ENCODE assay signal across 8 mouse cellular contexts in the genomic region with DNA sequence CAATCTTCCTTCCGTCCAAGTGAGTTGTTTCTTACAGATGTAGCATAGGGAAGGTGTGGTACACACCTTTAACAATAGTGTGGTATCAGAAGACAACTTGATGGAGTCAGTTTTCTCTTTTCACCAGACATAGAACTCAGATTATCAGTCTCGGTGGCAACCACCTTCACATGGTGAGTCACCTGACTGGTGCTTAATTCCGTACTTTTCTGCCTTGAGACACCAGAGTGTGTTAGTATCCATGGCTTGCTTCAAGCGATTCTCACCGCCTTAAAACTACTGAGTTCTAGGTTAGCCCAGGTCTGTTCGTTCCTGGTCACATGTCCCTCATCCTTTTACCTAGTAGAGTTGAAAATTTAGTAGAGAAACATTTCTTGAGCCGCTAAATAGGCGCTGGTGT. TPM values are rescaled to one million over a fixed set of nuclear protein-coding genes. Genes with fewer than 3 reads are reported as not detected.
DNase-seq lines count a peak whose midpoint lies in the region; ATAC-seq lines count a peak whose summit lies in the region.

No protein-coding gene starts in this region.

- H3K27ac ChIP-seq in liver, embryonic 12.5 days, result 0 out of 2 replicates have a peak overlapping the region, but pooled peaks have one; percentile 12

- peaks cover 45% of the 10 kb centered on the region for H3K4me1 ChIP-seq in erythroblast, embryonic 14.5 days (ENCODE audit: control insufficient read depth)
- peaks cover 33% of the 10 kb centered on the region for H3K4me1 ChIP-seq in liver, embryonic 12.5 days

- WGBS in liver, embryonic 12.5 days (ENCODE audit: insufficient replicate concordance), result 11% methylated on average over 8 of the region's 8 CpGs

- H3K4me2 ChIP-seq in liver, embryonic 12.5 days, result peak overlapping the region; percentile 80

- H3K36me3 ChIP-seq in erythroblast, embryonic 14.5 days (ENCODE audit: control insufficient read depth), result peaks cover 30% of the 10 kb centered on the region
- H3K36me3 ChIP-seq in liver, embryonic 12.5 days, result peaks cover 26% of the 10 kb centered on the region

- H3K9ac ChIP-seq in liver, embryonic 12.5 days, result peak overlapping the region; percentile 84

- H3K9me3 ChIP-seq in erythroblast, embryonic 14.5 days (ENCODE audit: control insufficient read depth, low read length), result no peaks in the 10 kb centered on the region
- no peaks in the 10 kb centered on the region for H3K9me3 ChIP-seq in liver, embryonic 12.5 days (replicated peaks)

- H3K4me3 ChIP-seq in erythroblast, embryonic 14.5 days (replicated peaks), result peak overlapping the region; percentile 94
- H3K4me3 ChIP-seq in liver, embryonic 12.5 days, result peak overlapping the region; percentile 83

- H3K27me3 ChIP-seq in erythroblast, embryonic 14.5 days (ENCODE audit: control insufficient read depth), result peaks cover 7% of the 10 kb centered on the region
- H3K27me3 ChIP-seq in liver, embryonic 12.5 days (replicated peaks), result no peaks in the 10 kb centered on the region

- peak; percentile 53 for DNase-seq in 3T3-L1 (ENCODE audit: low read depth, low spot score)
- DNase-seq in adrenal gland, adult (ENCODE audit: inconsistent age in 2 of 2, low spot score in 1 of 2), result no peak
- no peak for DNase-seq in layer of hippocampus, adult 9-11 months
- DNase-seq in ovary, postnatal 14 days (ENCODE audit: low spot score), result no peak

- ATAC-seq in erythroblast, adult 5-6 weeks (replicated peaks; ENCODE audit: low FRiP score, poor library complexity, severe bottlenecking), result no peak
- 0 out of 2 replicates have a peak, but pooled peaks have one; percentile 4 for ATAC-seq in erythroid progenitor cell, adult 5-6 weeks (replicated peaks; ENCODE audit: low FRiP score, poor library complexity, severe bottlenecking)
- peak; percentile 26; the same call in 1 of the 2 replicates for ATAC-seq in liver, embryonic 12.5 days

RNA-seq across cellular contexts. Expression of a gene that starts 0.4 kb away (rescaled TPM):
- 0.75 and 0.89 TPM in 2 replicates for polyA plus RNA-seq in erythroblast, embryonic 14.5 days (2012)
- 0.96 and 1.3 TPM in 2 replicates for total RNA-seq in erythroblast, adult 5-6 weeks (2015; ENCODE audit: low replicate concordance)
- total RNA-seq in erythroblast, adult 5-6 weeks (2017; ENCODE audit: low replicate concordance), result 1.6 and 3.6 TPM in 2 replicates
- total RNA-seq in erythroid progenitor cell, adult 5-6 weeks (2015; ENCODE audit: low replicate concordance), result 5.9 and 10.5 TPM in 2 replicates
- total RNA-seq in erythroid progenitor cell, adult 5-6 weeks (2017; ENCODE audit: low replicate concordance), result 5.5 and 11.9 TPM in 2 replicates
- polyA plus RNA-seq in liver, embryonic 12.5 days (2016; fragmentation: Nextera tagmentation; extraction: Ambion mirVana), result 16.6 and 17.6 TPM in 2 replicates

RNA-seq across cellular contexts. Expression of a gene that starts 8.8 kb away (rescaled TPM):
- 4.3 and 5.3 TPM in 2 replicates for polyA plus RNA-seq in erythroblast, embryonic 14.5 days (2012)
- total RNA-seq in erythroblast, adult 5-6 weeks (2015; ENCODE audit: low replicate concordance), result 7.1 and 9.8 TPM in 2 replicates
- 17.4 and 22.3 TPM in 2 replicates for total RNA-seq in erythroblast, adult 5-6 weeks (2017; ENCODE audit: low replicate concordance)
- 14.7 and 18.0 TPM in 2 replicates for total RNA-seq in erythroid progenitor cell, adult 5-6 weeks (2015; ENCODE audit: low replicate concordance)
- total RNA-seq in erythroid progenitor cell, adult 5-6 weeks (2017; ENCODE audit: low replicate concordance), result 13.7 and 18.1 TPM in 2 replicates
- 93.7 and 95.9 TPM in 2 replicates for polyA plus RNA-seq in liver, embryonic 12.5 days (2016; fragmentation: Nextera tagmentation; extraction: Ambion mirVana)

RNA-seq across cellular contexts. Expression of a gene that starts 29.5 kb away (rescaled TPM):
- polyA plus RNA-seq in erythroblast, embryonic 14.5 days (2012), result not detected in 2 replicates
- not detected in 2 replicates for total RNA-seq in erythroblast, adult 5-6 weeks (2015; ENCODE audit: low replicate concordance)
- total RNA-seq in erythroblast, adult 5-6 weeks (2017; ENCODE audit: low replicate concordance), result not detected in 2 replicates
- not detected in 2 replicates for total RNA-seq in erythroid progenitor cell, adult 5-6 weeks (2015; ENCODE audit: low replicate concordance)
- not detected in 2 replicates for total RNA-seq in erythroid progenitor cell, adult 5-6 weeks (2017; ENCODE audit: low replicate concordance)
- 0.05 TPM in 1 of 2 replicates, not detected in the other for polyA plus RNA-seq in liver, embryonic 12.5 days (2016; fragmentation: Nextera tagmentation; extraction: Ambion mirVana)

RNA-seq across cellular contexts. Expression of a gene that starts 38.1 kb away (rescaled TPM):
- not detected in 2 replicates for polyA plus RNA-seq in erythroblast, embryonic 14.5 days (2012)
- total RNA-seq in erythroblast, adult 5-6 weeks (2015; ENCODE audit: low replicate concordance), result not detected in 2 replicates
- total RNA-seq in erythroblast, adult 5-6 weeks (2017; ENCODE audit: low replicate concordance), result 0.42 TPM in 1 of 2 replicates, not detected in the other
- total RNA-seq in erythroid progenitor cell, adult 5-6 weeks (2015; ENCODE audit: low replicate concordance), result not detected in 2 replicates
- total RNA-seq in erythroid progenitor cell, adult 5-6 weeks (2017; ENCODE audit: low replicate concordance), result not detected in 2 replicates
- polyA plus RNA-seq in liver, embryonic 12.5 days (2016; fragmentation: Nextera tagmentation; extraction: Ambion mirVana), result 5.8 and 8.3 TPM in 2 replicates

RNA-seq across cellular contexts. Expression of a gene that starts 45.3 kb away (rescaled TPM):
- not detected in 2 replicates for polyA plus RNA-seq in erythroblast, embryonic 14.5 days (2012)
- not detected in 2 replicates for total RNA-seq in erythroblast, adult 5-6 weeks (2015; ENCODE audit: low replicate concordance)
- total RNA-seq in erythroblast, adult 5-6 weeks (2017; ENCODE audit: low replicate concordance), result 0.14 TPM in 1 of 2 replicates, not detected in the other
- total RNA-seq in erythroid progenitor cell, adult 5-6 weeks (2015; ENCODE audit: low replicate concordance), result not detected in 2 replicates
- total RNA-seq in erythroid progenitor cell, adult 5-6 weeks (2017; ENCODE audit: low replicate concordance), result not detected in 2 replicates
- polyA plus RNA-seq in liver, embryonic 12.5 days (2016; fragmentation: Nextera tagmentation; extraction: Ambion mirVana), result 0.11 TPM in 1 of 2 replicates, not detected in the other
